Mouse (Mus musculus) megakaryocyte, embryonic 14.5 days (primary cell): ENCODE results near the gene Vstm4.

Experiments used
- FLI1 ChIP-seq: IDR thresholded peaks from 2 replicates; pipeline ENCODE4 v1.6.1; 2012; ENCODE audit warnings: low read length, inconsistent platforms, mixed read lengths
- GATA1 ChIP-seq: IDR thresholded peaks from 3 replicates; pipeline ENCODE4 v1.6.1; 2012; ENCODE audit warnings: mixed read lengths, low read length, inconsistent platforms, borderline replicate concordance

GRCm38 (mm10) chr14:32881693-32882092 is 25.1 kb downstream of the Vstm4 start:
- TF ChIP-seq GATA1 (no peak), FLI1 (no peak)
